Mouse (Mus musculus) mammary gland, adult 2 months (tissue): Measurements from ENCODE around the gene Col4a3bp. TPM values are rescaled to one million over a fixed set of nuclear protein-coding genes. Genes with fewer than 3 reads are reported as not detected.

Experiments
- polyA plus RNA-seq: library from polyadenylated mRNA; depleted of rRNA; stranded (reverse); fragments of >200 nt; gene quantifications from 2 replicates; pipeline ENCODE4 v1.2.3, GENCODE M21; 2012; ENCODE audit warnings: low replicate concordance; rRNA removed

The Col4a3bp gene
- polyA plus RNA-seq, result 11.4 and 23.4 TPM in 2 replicates

DNA sequence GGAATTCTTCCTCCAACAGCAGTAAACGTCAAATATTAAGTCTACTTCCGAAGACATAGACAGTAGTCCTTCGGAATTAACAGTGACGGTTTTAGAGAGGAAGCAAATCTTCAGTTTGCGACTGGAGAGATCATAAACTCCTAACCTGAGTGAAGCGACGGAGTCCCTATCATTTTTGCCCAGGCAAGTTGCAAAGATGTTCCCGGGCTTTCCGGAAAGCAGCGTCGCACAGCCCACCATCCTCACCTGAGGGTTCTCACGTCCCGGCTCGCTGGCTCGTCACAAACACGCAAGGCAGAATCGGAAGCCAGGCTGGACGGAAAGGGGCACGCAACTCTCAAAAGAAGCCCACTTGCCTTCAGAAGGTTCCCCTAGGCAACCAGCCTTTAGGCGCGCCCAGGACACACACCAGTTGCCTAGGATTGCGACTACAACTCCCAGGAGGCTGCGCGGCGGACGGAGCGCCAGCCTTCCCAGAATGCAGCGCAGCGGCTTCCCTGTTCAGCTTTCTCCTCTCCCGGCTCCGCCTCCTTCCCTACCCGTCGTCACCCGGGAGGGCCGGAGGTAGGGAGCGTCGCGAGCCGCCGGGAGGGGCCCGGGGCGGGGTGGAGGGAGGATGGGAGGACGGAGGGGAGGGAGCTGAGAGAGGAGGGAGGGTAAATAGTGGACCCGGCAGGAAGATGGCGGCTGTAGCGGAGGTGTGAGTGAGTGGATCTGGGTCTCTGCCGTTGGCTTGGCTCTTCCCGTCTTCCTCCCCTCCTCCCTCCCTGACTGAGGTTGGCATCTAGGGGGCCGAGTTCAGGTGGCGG is at the start of gene Col4a3bp, which contains the start of gene Polk:
Gene Col4a3bp, plus strand, starts transcription at position 538 of the 809 bp plus-strand sequence.
Gene Polk, minus strand, starts transcription at position 499 of the 809 bp plus-strand sequence.

DNA sequence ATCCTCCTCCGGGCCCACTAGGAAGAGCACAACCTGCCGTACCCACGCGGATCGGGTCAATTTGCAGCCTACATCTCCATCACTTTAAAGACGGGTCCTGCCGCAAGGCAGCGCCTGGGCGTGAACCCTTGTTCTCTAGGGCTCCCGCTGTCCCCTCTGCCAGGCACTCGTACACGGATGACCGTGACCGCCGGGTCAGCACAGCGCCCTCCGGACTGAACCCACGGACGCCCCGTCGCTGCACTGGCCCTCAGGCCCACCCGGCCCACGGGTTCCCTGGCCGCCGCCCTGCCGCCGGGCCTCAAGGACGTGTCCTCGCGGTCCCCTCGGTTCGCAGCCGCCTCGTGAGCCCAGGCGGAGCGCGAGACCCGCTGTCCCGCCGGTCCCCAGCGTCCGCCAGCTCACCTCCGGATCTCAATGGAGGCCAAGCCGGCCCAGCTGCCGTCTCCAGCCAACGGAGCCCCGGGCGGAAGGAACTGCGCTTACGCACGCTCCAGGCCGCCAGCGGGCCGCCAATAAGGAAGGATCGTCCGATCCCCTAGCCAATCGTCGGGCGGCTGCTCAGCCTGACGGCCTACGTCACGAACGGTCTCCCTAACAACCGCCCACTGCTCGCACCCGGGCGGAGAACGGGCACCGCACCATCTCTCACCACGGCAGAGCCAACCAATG is 128.1 kb downstream of the Col4a3bp start, which contains the start of gene Hmgcr:
Gene Hmgcr, minus strand, starts transcription at position 531 of the 672 bp plus-strand sequence.

Other genes starting within 250 kb of the Col4a3bp start
- 5.3 and 5.5 TPM in 2 replicates for gene Poc5, start 154.3 kb upstream of the Col4a3bp start, polyA plus RNA-seq
- 0.18 and 0.39 TPM in 2 replicates for gene Ankdd1b, start 71.4 kb upstream of the Col4a3bp start, polyA plus RNA-seq
- not detected in 2 replicates for gene Gm17622, start 51.9 kb upstream of the Col4a3bp start, polyA plus RNA-seq
- 0.88 and 4.0 TPM in 2 replicates for gene Polk, start within 50 bp of the Col4a3bp start, polyA plus RNA-seq
- gene Hmgcr, start 128.3 kb downstream of the Col4a3bp start, polyA plus RNA-seq, result 7.9 and 9.1 TPM in 2 replicates
- not detected in 2 replicates for gene Ankrd31, start 205.7 kb downstream of the Col4a3bp start, polyA plus RNA-seq